Mouse (Mus musculus) erythroblast, embryonic 14.5 days (primary cell): ENCODE measurements at regions not wholly inside any gene's neighbourhood (a gene's known extent, or its start where the extent isn't known, plus 50 kb on each side); places are given as distances from the start of the nearest gene placed in this dataset.
A peak's percentile ranks its signal among the peaks of the same experiment; 100 is the strongest.

Source experiments
- H3K27me3 ChIP-seq: 2 replicates; pipeline ENCODE4 v1.6.1; 2012; ENCODE audit warnings: inconsistent platforms; ENCODE audit not compliant: control insufficient read depth
- H3K36me3 ChIP-seq: 2 replicates; pipeline ENCODE4 v1.6.1; 2012; ENCODE audit warnings: mild to moderate bottlenecking, inconsistent platforms; ENCODE audit not compliant: control insufficient read depth
- H3K4me1 ChIP-seq: 2 replicates; pipeline ENCODE4 v1.6.1; 2012; ENCODE audit warnings: inconsistent platforms; ENCODE audit not compliant: control insufficient read depth
- H3K4me3 ChIP-seq: replicated peaks from 2 replicates; pipeline ENCODE3; 2012; ENCODE audit warnings: moderate library complexity, mild to moderate bottlenecking, inconsistent platforms
- H3K9me3 ChIP-seq: 2 replicates; pipeline ENCODE4 v1.6.1; 2012; ENCODE audit warnings: low read length, inconsistent platforms, mixed read lengths; ENCODE audit not compliant: control insufficient read depth
- GATA1 ChIP-seq: IDR thresholded peaks from 2 replicates; pipeline ENCODE4 v1.6.1; 2012; ENCODE audit warnings: low read length, inconsistent platforms, mixed read lengths
- TAL1 ChIP-seq: IDR thresholded peaks from 3 replicates; pipeline ENCODE4 v1.6.1; 2012; ENCODE audit warnings: low read length, inconsistent platforms, mixed read lengths

DNA sequence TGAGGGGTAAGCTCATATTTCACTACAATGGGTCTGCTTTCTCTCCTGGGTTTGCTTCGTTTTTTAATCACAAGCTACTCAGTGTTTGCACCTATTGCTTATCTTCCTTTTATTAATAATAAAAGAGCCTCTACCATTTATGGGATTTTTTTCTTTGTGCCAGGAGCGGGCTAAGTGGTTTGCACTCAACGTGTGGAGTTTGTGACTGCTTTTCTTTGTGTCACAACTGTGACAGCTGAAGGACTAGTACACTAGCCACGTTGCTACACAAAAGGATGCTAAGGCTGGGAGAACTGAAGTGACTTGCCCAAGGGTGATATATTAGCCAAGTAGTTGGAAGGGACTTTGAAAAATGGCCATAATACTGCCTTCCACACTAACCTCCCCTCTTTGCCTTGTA is 271.8 kb upstream of the Ppargc1a start:
- Histone ChIP-seq H3K9me3 (no peaks in the 10 kb centered on the region), H3K4me1 (peaks cover 34% of the 10 kb centered on the region), H3K27me3 (no peaks in the 10 kb centered on the region), H3K4me3 (no peak overlapping the region), H3K36me3 (no peaks in the 10 kb centered on the region)
- TF ChIP-seq GATA1 (no peak), TAL1 (no peak)

DNA sequence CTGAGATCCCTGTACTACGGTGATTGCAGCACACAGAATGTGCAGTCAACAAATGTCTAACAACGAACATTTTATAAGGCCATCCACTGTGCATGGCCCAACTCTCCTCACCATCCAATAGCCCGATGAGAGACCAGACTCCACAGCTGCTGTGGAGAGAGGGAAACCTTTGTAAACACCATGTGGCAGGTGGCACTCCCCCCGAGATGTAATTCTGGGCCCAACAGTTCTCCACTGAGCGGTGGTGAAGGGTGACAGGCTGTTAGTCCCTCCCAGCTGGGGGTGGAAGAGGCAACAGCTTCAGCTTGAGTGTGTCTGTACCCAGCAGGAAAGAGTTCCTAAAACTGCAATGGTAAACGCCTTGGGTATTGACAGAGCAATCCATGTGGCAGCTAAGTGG is 263.0 kb upstream of the Ppargc1a start:
- TF ChIP-seq TAL1 (no peak), GATA1 (no peak)

DNA sequence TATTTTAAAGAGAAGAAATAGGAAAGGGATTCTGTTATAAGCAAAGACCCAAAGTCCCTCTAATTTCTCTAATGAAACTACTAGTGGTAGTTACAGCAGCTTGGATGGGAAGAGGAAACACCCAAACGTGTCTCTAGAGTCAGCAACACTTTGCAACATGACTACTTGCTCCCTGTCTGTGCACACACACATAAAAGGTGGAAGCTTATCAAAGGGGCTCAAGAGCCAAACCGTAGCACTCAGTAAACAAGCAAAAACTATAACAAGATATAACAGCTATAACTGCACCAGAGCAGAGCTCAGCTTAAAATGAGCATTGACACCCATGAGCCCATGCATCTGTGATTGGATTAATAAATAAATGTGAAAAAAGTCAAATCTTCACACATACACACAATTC is 262.5 kb upstream of the Ppargc1a start:
- H3K4me1 ChIP-seq = peaks cover 54% of the 10 kb centered on the region
- H3K36me3 ChIP-seq = no peaks in the 10 kb centered on the region
- TF ChIP-seq TAL1 = no peak
- no peak for TF ChIP-seq GATA1

More for the DNA sequence above, 263.0 kb upstream of the Ppargc1a start:
- H3K4me1 ChIP-seq = peaks cover 48% of the 10 kb centered on the region
- H3K9me3 ChIP-seq = no peaks in the 10 kb centered on the region
- H3K4me3 ChIP-seq = no peak overlapping the region
- H3K27me3 ChIP-seq = no peaks in the 10 kb centered on the region
- no peaks in the 10 kb centered on the region for H3K36me3 ChIP-seq

DNA sequence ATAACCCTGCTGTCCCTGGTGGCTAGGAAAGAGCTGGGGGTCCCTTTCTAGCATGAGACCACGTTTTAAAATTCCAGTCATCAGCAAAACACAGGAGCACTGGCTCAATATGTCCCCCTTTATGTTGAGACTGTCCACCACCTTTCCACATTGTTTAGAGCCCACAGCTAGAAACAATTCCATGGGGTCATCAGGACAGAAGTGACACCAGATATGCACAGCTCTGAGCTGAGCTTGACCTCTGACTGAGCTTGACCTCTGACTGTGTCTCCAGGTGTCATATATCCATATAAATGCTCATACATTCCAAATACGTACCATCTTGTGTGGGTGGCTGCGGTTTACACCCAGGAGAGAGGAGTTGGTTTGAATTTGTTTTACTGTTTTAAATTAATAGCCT is 262.1 kb upstream of the Ppargc1a start:
- no peak for TF ChIP-seq TAL1
- TF ChIP-seq GATA1 = no peak
- Histone ChIP-seq H3K36me3 (no peaks in the 10 kb centered on the region), H3K9me3 (no peaks in the 10 kb centered on the region), H3K4me1 (peaks cover 58% of the 10 kb centered on the region), H3K4me3 (no peak overlapping the region), H3K27me3 (no peaks in the 10 kb centered on the region)

More for the DNA sequence above, 262.5 kb upstream of the Ppargc1a start:
- H3K4me3 ChIP-seq = no peak overlapping the region
- no peaks in the 10 kb centered on the region for H3K27me3 ChIP-seq
- H3K9me3 ChIP-seq = no peaks in the 10 kb centered on the region

DNA sequence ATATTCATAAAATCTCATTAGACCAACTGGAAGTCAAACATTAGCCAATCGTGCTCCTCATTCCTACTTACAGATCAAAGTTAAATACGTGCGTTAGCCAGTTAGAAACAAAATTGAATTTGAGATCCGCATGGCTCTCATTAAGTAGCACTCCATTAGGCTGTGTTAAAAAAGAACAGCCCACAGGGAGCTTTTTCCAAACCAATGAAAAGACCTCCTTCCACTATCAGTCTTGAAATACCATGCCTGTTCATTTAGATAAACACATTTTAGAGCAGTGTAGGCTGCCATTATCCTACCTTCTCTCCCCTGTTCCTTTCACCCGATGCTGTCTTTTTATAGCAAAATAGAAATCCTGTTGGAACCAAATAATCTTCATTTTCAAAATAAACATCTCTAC is 261.5 kb upstream of the Ppargc1a start:
- no peak for TF ChIP-seq GATA1
- TF ChIP-seq TAL1 = peak; percentile 27; the same call in 1 of the 3 replicates
- no peaks in the 10 kb centered on the region for H3K9me3 ChIP-seq
- H3K36me3 ChIP-seq = no peaks in the 10 kb centered on the region
- H3K4me1 ChIP-seq = peaks cover 64% of the 10 kb centered on the region
- H3K27me3 ChIP-seq = no peaks in the 10 kb centered on the region
- H3K4me3 ChIP-seq = no peak overlapping the region

DNA sequence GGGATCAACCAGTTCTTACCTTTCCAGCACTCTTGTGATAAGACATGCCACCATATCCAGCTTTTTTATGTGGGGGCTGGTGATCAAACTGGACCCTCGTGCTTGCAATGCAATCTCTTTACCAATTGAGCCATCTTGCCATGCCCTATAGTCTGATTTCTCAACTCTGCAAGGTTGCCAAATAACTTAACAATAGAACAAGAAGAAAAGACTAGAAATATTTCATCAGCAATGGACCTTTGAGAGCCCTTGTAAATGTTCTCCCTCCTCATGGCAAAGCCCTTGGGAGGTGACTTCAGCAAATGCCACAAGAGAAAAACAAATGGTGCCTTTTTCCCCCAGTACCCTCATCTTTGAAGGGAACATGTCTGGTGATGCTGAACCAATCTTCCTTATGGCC is 258.7 kb upstream of the Ppargc1a start:
- Histone ChIP-seq H3K27me3 (no peaks in the 10 kb centered on the region), H3K36me3 (no peaks in the 10 kb centered on the region), H3K4me1 (peaks cover 65% of the 10 kb centered on the region), H3K4me3 (no peak overlapping the region), H3K9me3 (no peaks in the 10 kb centered on the region)
- TF ChIP-seq GATA1 = no peak

DNA sequence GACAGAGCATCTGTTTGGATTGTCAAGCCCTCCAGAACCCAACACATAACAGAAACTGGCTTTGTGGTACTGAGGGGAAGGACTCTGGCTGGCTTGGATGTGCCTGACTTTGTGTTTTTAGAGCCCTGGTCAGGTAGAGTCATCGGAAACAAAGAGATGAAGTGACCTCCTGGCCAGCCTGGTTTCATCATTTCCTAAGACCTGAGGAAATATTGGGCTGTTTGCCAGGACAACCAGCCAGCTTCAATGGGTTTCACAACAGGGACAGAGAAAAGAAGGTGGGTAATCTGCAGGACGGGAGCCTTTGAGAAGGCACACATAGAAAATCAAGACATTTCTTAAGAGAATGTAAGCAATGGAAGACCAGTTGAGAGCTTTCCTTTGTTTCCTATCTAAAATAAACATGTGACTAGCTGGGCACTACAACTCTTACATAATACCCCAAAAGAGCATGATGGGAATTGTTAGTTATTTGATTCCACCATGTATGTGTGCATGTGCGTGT is 258.1 kb upstream of the Ppargc1a start:
- peaks cover 60% of the 10 kb centered on the region for H3K4me1 ChIP-seq
- no peak for TF ChIP-seq GATA1
- no peak for TF ChIP-seq TAL1
- no peak overlapping the region for H3K4me3 ChIP-seq

DNA sequence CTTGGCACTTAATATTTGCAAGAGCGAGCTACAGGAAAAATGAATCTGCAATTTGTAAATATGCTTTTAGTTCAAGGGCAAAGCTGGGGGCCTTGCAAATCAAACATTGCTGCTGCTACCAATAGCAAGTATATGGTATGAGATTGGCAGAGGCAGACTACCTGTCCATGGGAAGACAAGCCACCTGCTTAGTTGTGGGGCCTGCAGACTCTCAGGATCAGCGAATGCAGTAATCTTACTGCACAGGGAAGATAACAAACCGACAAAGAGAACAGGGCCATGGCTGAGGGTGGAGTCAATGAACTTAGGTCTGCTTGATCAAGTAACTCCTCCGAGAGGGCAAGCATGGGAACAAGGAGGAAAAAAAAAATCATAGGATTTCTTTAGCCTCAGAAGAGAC is 257.2 kb upstream of the Ppargc1a start:
- Histone ChIP-seq H3K9me3 (no peaks in the 10 kb centered on the region), H3K27me3 (no peaks in the 10 kb centered on the region), H3K36me3 (no peaks in the 10 kb centered on the region), H3K4me1 (peaks cover 52% of the 10 kb centered on the region), H3K4me3 (no peak overlapping the region)
- TF ChIP-seq GATA1 (no peak), TAL1 (peak; percentile 31; the same call in 1 of the 3 replicates)

More for the DNA sequence above, 258.1 kb upstream of the Ppargc1a start:
- Histone ChIP-seq H3K36me3 (no peaks in the 10 kb centered on the region), H3K27me3 (no peaks in the 10 kb centered on the region), H3K9me3 (no peaks in the 10 kb centered on the region)

DNA sequence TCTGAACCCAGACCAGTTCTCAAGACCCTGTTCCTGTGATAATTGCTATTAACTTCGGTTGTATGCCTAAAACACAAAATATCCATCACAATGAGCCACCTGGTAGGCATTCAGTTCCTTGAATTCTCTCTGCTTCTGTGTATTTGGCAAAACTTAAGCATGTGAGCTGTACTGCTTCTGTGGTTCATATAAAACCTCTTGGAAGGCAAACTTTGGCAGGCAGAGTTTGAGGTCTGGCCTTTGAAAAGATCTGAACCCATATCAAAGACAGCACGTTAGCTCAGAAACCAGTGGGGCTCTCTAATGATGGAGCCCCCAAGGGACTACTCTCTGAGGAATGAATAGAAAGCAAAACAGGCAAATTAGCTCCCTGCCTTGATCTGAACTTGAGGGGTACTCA is 256.1 kb upstream of the Ppargc1a start:
- Histone ChIP-seq H3K27me3 (no peaks in the 10 kb centered on the region), H3K9me3 (no peaks in the 10 kb centered on the region), H3K4me1 (peaks cover 41% of the 10 kb centered on the region), H3K36me3 (no peaks in the 10 kb centered on the region), H3K4me3 (no peak overlapping the region)
- TF ChIP-seq TAL1 (no peak), GATA1 (no peak)

DNA sequence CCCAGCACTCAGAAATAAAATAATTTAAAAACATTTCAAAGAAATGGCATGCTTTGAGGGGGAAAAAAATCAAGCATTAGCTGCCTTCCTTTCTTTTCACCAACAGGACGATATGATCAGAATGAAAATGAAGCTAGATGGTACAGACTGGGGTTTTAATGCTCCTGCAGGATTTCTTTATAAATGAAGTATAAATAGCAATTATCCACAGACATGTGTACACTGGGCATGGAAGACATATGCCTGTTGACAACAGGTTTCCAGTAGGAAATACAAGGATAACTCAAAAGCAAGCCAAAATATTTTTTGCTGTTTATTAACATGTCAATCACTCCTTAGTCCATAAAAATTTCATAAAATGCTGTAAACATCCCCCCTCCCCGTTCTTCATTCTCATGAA is 248.7 kb upstream of the Ppargc1a start:
- Histone ChIP-seq H3K4me3 (no peak overlapping the region), H3K36me3 (no peaks in the 10 kb centered on the region), H3K4me1 (no peaks in the 10 kb centered on the region), H3K27me3 (no peaks in the 10 kb centered on the region), H3K9me3 (no peaks in the 10 kb centered on the region)
- TF ChIP-seq TAL1 (no peak), GATA1 (no peak)
